Mouse (Mus musculus) forebrain, embryonic 14.5 days (tissue): ENCODE data around the gene Olfr820. TPM values are rescaled to one million over a fixed set of nuclear protein-coding genes. Genes with fewer than 3 reads are reported as not detected.
"Not testable (repeated sequence)": the region's sequence is repeated elsewhere in the genome, so short reads cannot be mapped to it uniquely, and the experiment has no call there.

ENCODE experiments used
- ATAC-seq: fragments of 200-750 bp; cut with Nextera tagmentation; 2 replicates; pipeline ENCODE4 v1.8.0; 2017; ENCODE audit warnings: mild to moderate bottlenecking, moderate library complexity
- DNase-seq: peaks from one replicate; pipeline ENCODE4 v3.0.0-alpha.2; 2015; ENCODE audit warnings: low spot score
- H3K27ac ChIP-seq: fragments of 300-500 bp; sonication (generic); 2 replicates; pipeline ENCODE4 v1.5.1; 2014; ENCODE audit warnings: low read depth, mild to moderate bottlenecking, control low read depth, low read length, moderate library complexity
- H3K27me3 ChIP-seq: fragments of 300-500 bp; sonication (generic); replicated peaks from 2 replicates; pipeline ENCODE4 v1.6.1; 2014; ENCODE audit warnings: low read length, control low read depth, mixed read lengths; ENCODE audit not compliant: control insufficient read depth, insufficient read depth
- H3K36me3 ChIP-seq: fragments of 300-500 bp; sonication (generic); 2 replicates; pipeline ENCODE4 v1.6.1; 2014; ENCODE audit warnings: low read length, control low read depth; ENCODE audit not compliant: control insufficient read depth, insufficient read depth
- H3K4me1 ChIP-seq: fragments of 300-500 bp; sonication (generic); 2 replicates; pipeline ENCODE4 v1.6.1; 2014; ENCODE audit warnings: antibody characterized with exemption, low read length, control low read depth; ENCODE audit not compliant: control insufficient read depth, insufficient read depth
- H3K4me2 ChIP-seq: fragments of 300-500 bp; sonication (generic); 2 replicates; pipeline ENCODE4 v1.6.1; 2014; ENCODE audit warnings: mild to moderate bottlenecking, control low read depth, low read length
- H3K4me3 ChIP-seq: fragments of 300-500 bp; sonication (generic); 2 replicates; pipeline ENCODE4 v1.5.1; 2014; ENCODE audit warnings: low read depth, low read length, control low read depth
- H3K9ac ChIP-seq: fragments of 300-500 bp; sonication (generic); 2 replicates; pipeline ENCODE4 v1.6.1; 2014; ENCODE audit warnings: mild to moderate bottlenecking, low read length, control low read depth, moderate library complexity
- H3K9me3 ChIP-seq: fragments of 300-500 bp; sonication (generic); replicated peaks from 2 replicates; pipeline ENCODE4 v1.6.1; 2016; ENCODE audit warnings: low read length, control low read depth, mixed read lengths; ENCODE audit not compliant: control insufficient read depth
- WGBS: fragments of 180-500 bp; shearing (Covaris S2); extraction: QIAGEN DNeasy Blood & Tissue Kit; methylation state at CpG from one replicate; pipeline ENCODE4 v1.1.7; 2014; 5-methylcytosine and 5-hydroxymethylcytosine counted together
- polyA plus RNA-seq: library from polyadenylated mRNA; unstranded; fragments of >200 nt; fragmentation: Nextera tagmentation; extraction: Ambion mirVana; gene quantifications from 2 replicates; pipeline ENCODE4 v1.2.1, GENCODE M21; 2014

Gene Olfr820
- polyA plus RNA-seq, result not detected in 2 replicates

- no peak for ATAC-seq
- H3K9me3 ChIP-seq, result no peaks in the 10 kb centered on the region
- H3K27me3 ChIP-seq, result no peaks in the 10 kb centered on the region
- no peak for DNase-seq
- H3K4me1 ChIP-seq, result no peaks in the 10 kb centered on the region
- no peak within 1 kb of the TSS for H3K4me3 ChIP-seq
- no peak within 1 kb of the TSS for H3K4me2 ChIP-seq
- H3K27ac ChIP-seq, result no peak within 1 kb of the TSS
- no peaks in the 10 kb centered on the region for H3K36me3 ChIP-seq
- no peak within 1 kb of the TSS for H3K9ac ChIP-seq
Measured at GRCm38 (mm10) chr10:130012321-130012720, at the start of gene Olfr820. Olfr820 (plus strand) TSS chr10:130012621.

DNA sequence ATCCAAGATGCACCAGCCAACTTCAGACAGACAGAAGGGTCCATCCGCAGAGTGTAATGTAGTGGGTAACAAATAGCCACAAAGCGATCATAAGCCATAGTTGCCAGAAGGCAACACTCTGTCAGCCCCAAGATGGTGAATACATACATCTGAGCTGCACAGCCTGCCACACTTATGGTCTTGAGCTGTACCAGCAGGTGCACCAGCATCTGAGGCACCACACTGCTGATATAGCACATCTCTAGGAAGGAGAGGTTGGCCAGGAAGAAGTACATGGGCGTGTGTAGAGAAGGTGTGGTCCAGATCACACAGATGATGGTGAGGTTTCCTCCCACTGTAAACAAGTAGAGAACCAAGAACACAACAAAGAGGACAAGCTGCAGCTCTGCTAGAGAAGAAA is 46.2 kb upstream of the Olfr820 start:
- H3K4me3 ChIP-seq, ATAC-seq, H3K27me3 ChIP-seq, H3K4me1 ChIP-seq, H3K9me3 ChIP-seq, H3K36me3 ChIP-seq, H3K9ac ChIP-seq, DNase-seq, H3K4me2 ChIP-seq, H3K27ac ChIP-seq: not testable (repeated sequence)
- 88% methylated on average over 2 of the region's 3 CpGs for WGBS

GRCm38 (mm10) chr10:129967166-129967565 is 45.3 kb upstream of the Olfr820 start, which contains the start of gene Olfr819:
Olfr819 (minus strand) TSS chr10:129967266.
- not testable (repeated sequence) for H3K4me2 ChIP-seq, H3K9me3 ChIP-seq, H3K27ac ChIP-seq, H3K4me1 ChIP-seq, ATAC-seq, H3K36me3 ChIP-seq, H3K9ac ChIP-seq, H3K27me3 ChIP-seq, H3K4me3 ChIP-seq, DNase-seq
- 94% methylated on average over 2 of the region's 2 CpGs for WGBS

GRCm38 (mm10) chr10:129972994-129973393 is 39.4 kb upstream of the Olfr820 start:
- ATAC-seq, result 0 out of 2 replicates have a peak, but pooled peaks have one; percentile 26
- DNase-seq, H3K36me3 ChIP-seq, H3K4me1 ChIP-seq, H3K4me2 ChIP-seq, H3K27ac ChIP-seq, H3K9me3 ChIP-seq, H3K27me3 ChIP-seq, H3K9ac ChIP-seq, H3K4me3 ChIP-seq: not testable (repeated sequence)
- WGBS, result no CpG with 5 or more reads among the region's 3 CpGs

GRCm38 (mm10) chr10:129976040-129976439 is 36.4 kb upstream of the Olfr820 start, which contains the start of gene Olfr247:
Olfr247 (minus strand) TSS chr10:129976140.
- H3K4me1 ChIP-seq, H3K4me3 ChIP-seq, H3K36me3 ChIP-seq, H3K4me2 ChIP-seq, H3K9ac ChIP-seq, ATAC-seq, H3K27me3 ChIP-seq, H3K9me3 ChIP-seq, DNase-seq, H3K27ac ChIP-seq: not testable (repeated sequence)
- no CpG with 5 or more reads among the region's 2 CpGs for WGBS

GRCm38 (mm10) chr10:129981867-129982266 is 30.6 kb upstream of the Olfr820 start:
- not testable (repeated sequence) for H3K4me2 ChIP-seq, H3K9me3 ChIP-seq, H3K9ac ChIP-seq, H3K36me3 ChIP-seq, DNase-seq, H3K4me1 ChIP-seq, H3K27ac ChIP-seq, H3K27me3 ChIP-seq, H3K4me3 ChIP-seq
- peak; percentile 57; the same call in 1 of the 2 replicates for ATAC-seq
- no CpG with 5 or more reads among the region's 3 CpGs for WGBS

DNA sequence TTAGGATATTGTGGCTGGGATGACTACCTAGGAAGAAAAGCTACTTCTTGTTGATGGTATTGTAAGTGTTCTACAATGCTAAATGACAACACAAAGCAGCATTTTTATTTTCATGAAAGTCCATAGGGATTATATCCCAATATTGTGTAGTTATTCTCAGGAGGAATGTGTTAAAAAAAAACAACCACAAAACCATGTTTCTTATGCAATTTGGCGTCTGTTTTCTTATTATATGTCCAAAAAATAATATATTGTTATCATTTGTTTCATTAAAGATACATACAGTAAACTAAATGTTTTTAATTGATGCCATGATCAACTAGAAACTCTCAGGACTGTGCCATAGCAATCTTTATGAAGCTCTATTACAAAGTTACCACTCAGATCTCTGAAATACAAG is 27.5 kb upstream of the Olfr820 start, which contains the start of gene Gm10310:
Gene Gm10310 (minus strand): TSS at position 101 of the 400 bp plus-strand sequence.
- H3K27me3 ChIP-seq, H3K9ac ChIP-seq, H3K4me1 ChIP-seq, DNase-seq, H3K9me3 ChIP-seq, H3K4me2 ChIP-seq, H3K36me3 ChIP-seq, ATAC-seq, H3K4me3 ChIP-seq, H3K27ac ChIP-seq: not testable (repeated sequence)
- no CpG with 5 or more reads among the region's 1 CpGs for WGBS

DNA sequence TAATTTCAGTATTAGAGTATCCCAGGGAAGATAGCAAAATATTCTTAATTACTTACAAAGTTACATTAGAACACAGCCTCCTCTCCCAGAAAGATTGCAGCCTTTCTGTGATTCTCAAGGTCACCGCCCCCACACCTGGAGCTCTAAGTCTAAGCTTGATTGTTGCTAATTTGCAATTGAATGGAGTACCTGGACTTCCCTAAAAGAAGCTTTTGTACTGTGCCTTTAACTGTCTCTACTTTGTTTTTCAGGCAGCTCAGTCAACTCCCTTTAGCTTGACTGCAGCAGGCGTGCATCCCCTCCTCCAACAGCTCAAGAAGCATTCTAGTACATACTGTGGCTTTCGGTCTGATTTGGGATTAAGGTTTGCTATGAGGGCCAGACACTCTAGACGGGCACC is 8.3 kb upstream of the Olfr820 start:
- not testable (repeated sequence) for H3K4me1 ChIP-seq, H3K4me3 ChIP-seq, H3K36me3 ChIP-seq, H3K9ac ChIP-seq, H3K27ac ChIP-seq, ATAC-seq, H3K4me2 ChIP-seq, H3K27me3 ChIP-seq, DNase-seq, H3K9me3 ChIP-seq
- WGBS, result 85% methylated on average over 4 of the region's 4 CpGs

DNA sequence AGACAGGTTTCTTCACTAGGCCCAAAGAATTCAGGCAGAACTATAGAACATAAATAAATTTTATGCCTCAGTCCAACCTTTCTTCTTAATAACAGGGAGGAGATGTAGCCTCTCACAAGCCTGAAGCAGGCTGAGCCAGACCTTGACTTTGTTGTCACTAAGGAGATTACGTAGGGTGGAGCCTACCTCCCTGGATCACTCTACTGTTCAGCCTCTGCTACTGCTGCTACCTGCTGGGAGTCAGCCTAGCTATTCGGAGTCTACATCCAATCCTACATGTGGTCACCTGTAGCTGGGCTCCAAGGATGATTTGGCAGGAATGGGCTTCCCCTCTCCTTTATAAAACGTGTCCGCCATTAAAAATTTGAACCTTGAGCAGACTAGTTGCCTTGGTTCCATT is 7.1 kb upstream of the Olfr820 start:
- H3K4me3 ChIP-seq, ATAC-seq, H3K27ac ChIP-seq, H3K9ac ChIP-seq, H3K4me2 ChIP-seq, H3K27me3 ChIP-seq, H3K36me3 ChIP-seq, H3K9me3 ChIP-seq, H3K4me1 ChIP-seq, DNase-seq: not testable (repeated sequence)
- WGBS, result 89% methylated on average over 4 of the region's 4 CpGs
